Mouse (Mus musculus) neural tube, embryonic 15.5 days (tissue): ENCODE measurements around the gene Mesd. TPM values are rescaled to one million over a fixed set of nuclear protein-coding genes. Genes with fewer than 3 reads are reported as not detected.

Experiments
- ATAC-seq: fragments of 200-750 bp; cut with Nextera tagmentation; 2 replicates; pipeline ENCODE4 v1.8.0; 2017; ENCODE audit warnings: mild to moderate bottlenecking, moderate TSS enrichment, moderate library complexity; ENCODE audit not compliant: low FRiP score
- H3K27ac ChIP-seq: fragments of 300-500 bp; sonication (generic); replicated peaks from 2 replicates; pipeline ENCODE4 v1.5.1; 2015; ENCODE audit warnings: mild to moderate bottlenecking, inconsistent platforms
- H3K27me3 ChIP-seq: fragments of 300-500 bp; sonication (generic); replicated peaks from 2 replicates; pipeline ENCODE4 v1.6.1; 2015; ENCODE audit warnings: inconsistent platforms
- H3K36me3 ChIP-seq: fragments of 300-500 bp; sonication (generic); 2 replicates; pipeline ENCODE4 v1.6.1; 2015; ENCODE audit warnings: inconsistent platforms
- H3K4me1 ChIP-seq: fragments of 300-500 bp; sonication (generic); 2 replicates; pipeline ENCODE4 v1.6.1; 2015; ENCODE audit warnings: inconsistent platforms
- H3K4me2 ChIP-seq: fragments of 300-500 bp; sonication (generic); 2 replicates; pipeline ENCODE4 v1.6.1; 2015; ENCODE audit warnings: inconsistent platforms, mild to moderate bottlenecking, moderate library complexity
- H3K4me3 ChIP-seq: fragments of 300-500 bp; sonication (generic); replicated peaks from 2 replicates; pipeline ENCODE4 v1.5.1; 2015; ENCODE audit warnings: mild to moderate bottlenecking, inconsistent platforms
- H3K9ac ChIP-seq: fragments of 300-500 bp; sonication (generic); replicated peaks from 2 replicates; pipeline ENCODE4 v1.6.1; 2015; ENCODE audit warnings: mild to moderate bottlenecking, inconsistent platforms
- H3K9me3 ChIP-seq: fragments of 300-500 bp; sonication (generic); replicated peaks from 2 replicates; pipeline ENCODE4 v1.6.1; 2016; ENCODE audit warnings: inconsistent platforms
- WGBS: fragments of 180-500 bp; shearing (Covaris S2); methylation state at CpG from one replicate; pipeline ENCODE4 v1.1.7; 2015; ENCODE audit warnings: mixed read lengths; 5-methylcytosine and 5-hydroxymethylcytosine counted together
- polyA plus RNA-seq: library from polyadenylated mRNA; unstranded; fragments of >200 nt; fragmentation: Nextera tagmentation; extraction: Ambion mirVana; gene quantifications from 2 replicates; pipeline ENCODE4 v1.2.1, GENCODE M21; 2015

The Mesd gene
- polyA plus RNA-seq, 1 experiment from 2014 or later, result 61.6 TPM

- WGBS, result 84% methylated on average over 9 of the region's 9 CpGs
- no peaks in the 10 kb centered on the region for H3K36me3 ChIP-seq
- H3K9me3 ChIP-seq, result no peaks in the 10 kb centered on the region
- H3K4me1 ChIP-seq, result no peaks in the 10 kb centered on the region
- no peak overlapping the region for H3K27ac ChIP-seq
- H3K4me2 ChIP-seq, result no peak overlapping the region
- no peaks in the 10 kb centered on the region for H3K27me3 ChIP-seq
- no peak overlapping the region for H3K9ac ChIP-seq
- H3K4me3 ChIP-seq, result no peak overlapping the region
- ATAC-seq, result no peak
Observed at GRCm38 (mm10) chr7:83856353-83857207, 27.7 kb upstream of the Mesd start.

- Histone ChIP-seq H3K9ac (no peak overlapping the region), H3K4me2 (no peak overlapping the region), H3K27me3 (no peaks in the 10 kb centered on the region), H3K27ac (no peak overlapping the region), H3K4me3 (no peak overlapping the region), H3K9me3 (no peaks in the 10 kb centered on the region), H3K36me3 (no peaks in the 10 kb centered on the region), H3K4me1 (no peaks in the 10 kb centered on the region)
- 93% methylated on average over 2 of the region's 2 CpGs for WGBS
- ATAC-seq, result no peak
Observed at GRCm38 (mm10) chr7:83857208-83857488, 27.1 kb upstream of the Mesd start.

- WGBS, result 93% methylated on average over 3 of the region's 3 CpGs
- H3K27ac ChIP-seq, result no peak overlapping the region
- no peaks in the 10 kb centered on the region for H3K27me3 ChIP-seq
- H3K36me3 ChIP-seq, result no peaks in the 10 kb centered on the region
- no peak for ATAC-seq
- no peak overlapping the region for H3K4me3 ChIP-seq
- H3K9me3 ChIP-seq, result no peaks in the 10 kb centered on the region
- H3K9ac ChIP-seq, result no peak overlapping the region
- no peaks in the 10 kb centered on the region for H3K4me1 ChIP-seq
- H3K4me2 ChIP-seq, result no peak overlapping the region
Observed at GRCm38 (mm10) chr7:83857921-83858320, 26.3 kb upstream of the Mesd start.

GRCm38 (mm10) chr7:83859378-83860083, 24.7 kb upstream of the Mesd start:
- WGBS, result 74% methylated on average over 4 of the region's 4 CpGs

GRCm38 (mm10) chr7:83863554-83863953, 20.7 kb upstream of the Mesd start:
- Histone ChIP-seq H3K36me3 (no peaks in the 10 kb centered on the region), H3K9me3 (no peaks in the 10 kb centered on the region), H3K27ac (no peak overlapping the region), H3K27me3 (no peaks in the 10 kb centered on the region), H3K4me1 (no peaks in the 10 kb centered on the region), H3K4me3 (no peak overlapping the region), H3K9ac (no peak overlapping the region), H3K4me2 (no peak overlapping the region)
- no peak for ATAC-seq
- WGBS, result 78% methylated on average over 2 of the region's 2 CpGs

More at GRCm38 (mm10) chr7:83859378-83860083, 24.7 kb upstream of the Mesd start:
- no peaks in the 10 kb centered on the region for H3K9me3 ChIP-seq
- no peak for ATAC-seq
- H3K9ac ChIP-seq, result no peak overlapping the region
- H3K4me2 ChIP-seq, result no peak overlapping the region
- no peak overlapping the region for H3K27ac ChIP-seq
- H3K27me3 ChIP-seq, result no peaks in the 10 kb centered on the region
- H3K4me3 ChIP-seq, result no peak overlapping the region
- no peaks in the 10 kb centered on the region for H3K36me3 ChIP-seq
- H3K4me1 ChIP-seq, result no peaks in the 10 kb centered on the region

GRCm38 (mm10) chr7:83868200-83868599, 16.1 kb upstream of the Mesd start:
- Histone ChIP-seq H3K4me2 (no peak overlapping the region), H3K27ac (no peak overlapping the region), H3K4me3 (no peak overlapping the region), H3K27me3 (no peaks in the 10 kb centered on the region), H3K9me3 (no peaks in the 10 kb centered on the region), H3K4me1 (no peaks in the 10 kb centered on the region), H3K36me3 (no peaks in the 10 kb centered on the region), H3K9ac (no peak overlapping the region)
- WGBS, result 84% methylated on average over 3 of the region's 3 CpGs
- no peak for ATAC-seq

GRCm38 (mm10) chr7:83869839-83870543, 14.3 kb upstream of the Mesd start:
- no peak overlapping the region for H3K4me2 ChIP-seq
- H3K4me1 ChIP-seq, result no peaks in the 10 kb centered on the region
- no peak overlapping the region for H3K4me3 ChIP-seq
- 31% methylated on average over 5 of the region's 5 CpGs for WGBS
- no peak overlapping the region for H3K27ac ChIP-seq
- no peaks in the 10 kb centered on the region for H3K36me3 ChIP-seq
- peak; percentile 21; the same call in 1 of the 2 replicates for ATAC-seq
- H3K27me3 ChIP-seq, result no peaks in the 10 kb centered on the region
- H3K9me3 ChIP-seq, result no peaks in the 10 kb centered on the region
- H3K9ac ChIP-seq, result no peak overlapping the region

- H3K4me3 ChIP-seq, result no peak overlapping the region
- no peak overlapping the region for H3K4me2 ChIP-seq
- peaks cover 45% of the 10 kb centered on the region for H3K4me1 ChIP-seq
- H3K9me3 ChIP-seq, result no peaks in the 10 kb centered on the region
- H3K27me3 ChIP-seq, result no peaks in the 10 kb centered on the region
- 79% methylated on average over 3 of the region's 3 CpGs for WGBS
- H3K9ac ChIP-seq, result no peak overlapping the region
- peaks cover 7% of the 10 kb centered on the region for H3K36me3 ChIP-seq
- ATAC-seq, result no peak
- H3K27ac ChIP-seq, result no peak overlapping the region
Observed at GRCm38 (mm10) chr7:83877088-83877487, 7.2 kb upstream of the Mesd start.

GRCm38 (mm10) chr7:83878676-83879448, 5.4 kb upstream of the Mesd start:
- WGBS, result 7% methylated on average over 5 of the region's 5 CpGs
- Histone ChIP-seq H3K9ac (no peak overlapping the region), H3K9me3 (no peaks in the 10 kb centered on the region), H3K4me2 (peak overlapping the region; percentile 43), H3K27ac (peak overlapping the region; percentile 49; the same call in 1 of the 2 replicates), H3K4me3 (no peak overlapping the region), H3K4me1 (peaks cover 53% of the 10 kb centered on the region), H3K36me3 (peaks cover 7% of the 10 kb centered on the region), H3K27me3 (no peaks in the 10 kb centered on the region)
- no peak for ATAC-seq

- Histone ChIP-seq H3K9ac (peak overlapping the region; percentile 92; the same call in 1 of the 2 replicates), H3K4me2 (peak overlapping the region; percentile 70), H3K4me3 (peak overlapping the region; percentile 83), H3K27ac (peak overlapping the region; percentile 94), H3K4me1 (peaks cover 64% of the 10 kb centered on the region), H3K9me3 (no peaks in the 10 kb centered on the region), H3K27me3 (no peaks in the 10 kb centered on the region), H3K36me3 (peaks cover under 1% of the 10 kb centered on the region)
- WGBS, result 91% methylated on average over 35 of the region's 35 CpGs
- ATAC-seq, result no peak
Observed at GRCm38 (mm10) chr7:83882150-83882632, 2.1 kb upstream of the Mesd start.

- peak overlapping the region; percentile 83 for H3K4me3 ChIP-seq
- peak; percentile 13 for ATAC-seq
- peak overlapping the region; percentile 94 for H3K27ac ChIP-seq
- peak overlapping the region; percentile 70 for H3K4me2 ChIP-seq
- H3K9me3 ChIP-seq, result no peaks in the 10 kb centered on the region
- peak overlapping the region; percentile 92 for H3K9ac ChIP-seq
- no peaks in the 10 kb centered on the region for H3K27me3 ChIP-seq
- no peaks in the 10 kb centered on the region for H3K36me3 ChIP-seq
- peaks cover 62% of the 10 kb centered on the region for H3K4me1 ChIP-seq
- WGBS, result 18% methylated on average over 56 of the region's 56 CpGs
Observed at GRCm38 (mm10) chr7:83882633-83883275, 1.5 kb upstream of the Mesd start.
